Comparison of ENCODE assay signal across 9 mouse cellular contexts in the genomic region with DNA sequence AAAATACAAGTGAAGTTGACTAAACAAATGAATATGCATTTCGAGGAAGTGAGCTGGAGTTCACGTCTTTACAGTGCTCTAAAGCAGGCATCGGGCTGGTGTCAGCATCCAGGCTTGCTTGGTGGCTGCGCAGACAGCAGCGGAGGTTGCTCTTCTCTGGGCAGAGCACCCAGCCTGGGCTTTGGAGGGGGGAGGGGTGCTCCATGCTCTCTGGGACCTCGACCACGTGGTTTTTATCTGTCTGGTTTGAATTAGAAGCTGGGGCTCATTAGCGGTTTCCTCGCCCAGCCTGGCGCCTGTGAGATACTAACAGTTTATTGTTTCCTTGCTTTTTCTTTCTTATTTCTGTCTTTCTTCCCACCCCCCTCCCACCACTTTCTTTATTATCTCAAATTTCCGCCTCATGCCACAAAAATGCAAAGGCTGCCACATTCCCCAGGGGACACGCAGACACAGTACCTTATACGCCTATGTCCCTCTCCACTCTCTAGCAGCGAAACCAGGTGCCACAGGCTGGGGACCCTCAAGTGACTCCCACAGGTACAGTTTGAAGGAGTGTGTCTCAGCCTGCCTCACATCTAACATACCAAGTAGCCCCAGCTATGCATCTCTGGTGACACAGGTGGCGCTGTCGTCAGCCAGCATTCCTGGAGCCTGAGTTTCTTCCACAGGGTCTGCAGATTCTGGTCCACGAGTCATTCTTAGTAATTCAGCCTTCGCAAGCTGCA. TPM values are rescaled to one million over a fixed set of nuclear protein-coding genes. Genes with fewer than 3 reads are reported as not detected.
DNase-seq lines count a peak whose midpoint lies in the region; ATAC-seq lines count a peak whose summit lies in the region.
"Had no signal": no experiment of that assay in that cellular context is flagged by ENCODE, and none has a peak within 500 bp of the region (broad histone marks: within the 10 kb centered on the region; RNA-seq: fewer than 3 reads in every experiment).

No protein-coding gene starts in this region.

- H3K36me3 ChIP-seq in embryonic facial prominence, embryonic 14.5 days (ENCODE audit: control insufficient read depth, insufficient read depth, low read length): no peaks in the 10 kb centered on the region

- peak overlapping the region; percentile 31 for H3K4me2 ChIP-seq in embryonic facial prominence, embryonic 14.5 days (ENCODE audit: low read depth, low read length)

- H3K9me3 ChIP-seq in embryonic facial prominence, embryonic 14.5 days (ENCODE audit: control insufficient read depth, low read length): no peaks in the 10 kb centered on the region

- peak; percentile 62 for ATAC-seq in embryonic facial prominence, embryonic 14.5 days (ENCODE audit: low read depth)
- ATAC-seq in megakaryocyte-erythroid progenitor cell, adult 5-6 weeks (replicated peaks; ENCODE audit: low FRiP score, low TSS enrichment, poor library complexity, severe bottlenecking): peak; percentile 62
- ATAC-seq in erythroid progenitor cell, adult 5-6 weeks (replicated peaks; ENCODE audit: low FRiP score, poor library complexity, severe bottlenecking): no peak

- H3K27me3 ChIP-seq in embryonic facial prominence, embryonic 14.5 days (replicated peaks; ENCODE audit: control insufficient read depth, insufficient read depth, low read length): no peaks in the 10 kb centered on the region

- no peak overlapping the region for H3K4me3 ChIP-seq in embryonic facial prominence, embryonic 14.5 days (ENCODE audit: low read depth, low read length)

- H3K9ac ChIP-seq in embryonic facial prominence, embryonic 14.5 days (ENCODE audit: low read depth, low read length): no peak overlapping the region

- DNase-seq in adrenal gland, adult (ENCODE audit: inconsistent age in 2 of 2, low spot score in 1 of 2): peak; percentile 35 to 63
- no peak for DNase-seq in adrenal gland, postnatal 10 days
- DNase-seq in lung, postnatal 14 days: peak; percentile 13
- DNase-seq in lung, postnatal 25 days (ENCODE audit: low spot score): no peak
- DNase-seq in embryonic facial prominence, embryonic 14.5 days (ENCODE audit: low spot score): peak; percentile 73
- DNase-seq in natural killer cell, adult 2 months (ENCODE audit: low spot score in 2 of 2): no peak
- DNase-seq: cerebellum, adult 18-20 months had no signal

- 19% methylated on average over 18 of the region's 18 CpGs for WGBS in embryonic facial prominence, embryonic 14.5 days

- H3K4me1 ChIP-seq in embryonic facial prominence, embryonic 14.5 days (ENCODE audit: control insufficient read depth, insufficient read depth, low read length): peaks cover 9% of the 10 kb centered on the region

- H3K27ac ChIP-seq in embryonic facial prominence, embryonic 14.5 days (replicated peaks; ENCODE audit: low read depth, low read length): no peak overlapping the region

RNA-seq across cellular contexts. Expression of gene Zbtb40, which starts 36.6 kb away (rescaled TPM):
- total RNA-seq in adrenal gland, postnatal 10 days (2021): 1 to 10 TPM; 7.0 to 7.8 TPM
- polyA plus RNA-seq in embryonic facial prominence, embryonic 14.5 days (2014; fragmentation: Nextera tagmentation; extraction: Ambion mirVana): 3.0 and 4.1 TPM in 2 replicates
- 10.3 and 10.4 TPM in 2 replicates for total RNA-seq in megakaryocyte-erythroid progenitor cell, adult 5-6 weeks (2014; fragmentation: Nextera tagmentation)
- 5.7 and 7.1 TPM in 2 replicates for total RNA-seq in megakaryocyte-erythroid progenitor cell, adult 5-6 weeks (2017)
- total RNA-seq in erythroid progenitor cell, adult 5-6 weeks (2015; ENCODE audit: low replicate concordance): 6.1 and 10.5 TPM in 2 replicates
- 2.3 and 6.2 TPM in 2 replicates for total RNA-seq in erythroid progenitor cell, adult 5-6 weeks (2017; ENCODE audit: low replicate concordance)

Comparison
In these comparisons a context has a peak if more than half of its experiments do, and no peak if none do; other contexts are left out.
1. DNase-seq: peak in adrenal gland, adult (2 of 2), lung, postnatal 14 days (single experiment) and embryonic facial prominence, embryonic 14.5 days (single experiment); none in adrenal gland, postnatal 10 days (single experiment), lung, postnatal 25 days (single experiment) and natural killer cell, adult 2 months (0 of 2).